Mouse (Mus musculus): Measurements from ENCODE around the gene Rnase2a. TPM values are rescaled to one million over a fixed set of nuclear protein-coding genes. Genes with fewer than 3 reads are reported as not detected.

Gene Rnase2a
- not detected for polyA plus RNA-seq (2014; fragmentation: Illumina TruSeq; extraction: RNeasy Lipid Tissue Mini Kit (QIAGEN cat#74804); ENCODE audit: low replicate concordance)

GRCm38 (mm10) chr14:51256041-51256440, at the start of gene Rnase2a:
TSS of gene Rnase2a (minus strand) at chr14:51256112.

Other genes starting within 250 kb of the Rnase2a start
- gene Rnase10, start 248.4 kb downstream of the Rnase2a start, polyA plus RNA-seq (2014; fragmentation: Illumina TruSeq; extraction: RNeasy Lipid Tissue Mini Kit (QIAGEN cat#74804); ENCODE audit: low replicate concordance) = not detected
- gene Rnase9, start 214.2 kb downstream of the Rnase2a start, polyA plus RNA-seq (2014; fragmentation: Illumina TruSeq; extraction: RNeasy Lipid Tissue Mini Kit (QIAGEN cat#74804); ENCODE audit: low replicate concordance) = not detected
- not detected for gene Rnase11, start 205.9 kb downstream of the Rnase2a start, polyA plus RNA-seq (2014; fragmentation: Illumina TruSeq; extraction: RNeasy Lipid Tissue Mini Kit (QIAGEN cat#74804); ENCODE audit: low replicate concordance)
- gene Rnase12, start 198.5 kb downstream of the Rnase2a start, polyA plus RNA-seq (2014; fragmentation: Illumina TruSeq; extraction: RNeasy Lipid Tissue Mini Kit (QIAGEN cat#74804); ENCODE audit: low replicate concordance) = not detected
- gene Olfr750, start 181.7 kb downstream of the Rnase2a start, polyA plus RNA-seq (2014; fragmentation: Illumina TruSeq; extraction: RNeasy Lipid Tissue Mini Kit (QIAGEN cat#74804); ENCODE audit: low replicate concordance) = not detected
- gene Rnase4, start 165.0 kb downstream of the Rnase2a start, polyA plus RNA-seq (2014; fragmentation: Illumina TruSeq; extraction: RNeasy Lipid Tissue Mini Kit (QIAGEN cat#74804); ENCODE audit: low replicate concordance) = 270 TPM
- 15.4 TPM for gene Ang, start 165.0 kb downstream of the Rnase2a start, polyA plus RNA-seq (2014; fragmentation: Illumina TruSeq; extraction: RNeasy Lipid Tissue Mini Kit (QIAGEN cat#74804); ENCODE audit: low replicate concordance)
- gene Eddm3b, start 141.7 kb downstream of the Rnase2a start, polyA plus RNA-seq (2014; fragmentation: Illumina TruSeq; extraction: RNeasy Lipid Tissue Mini Kit (QIAGEN cat#74804); ENCODE audit: low replicate concordance) = not detected
- 16.6 TPM for gene Rnase6, start 132.2 kb downstream of the Rnase2a start, polyA plus RNA-seq (2014; fragmentation: Illumina TruSeq; extraction: RNeasy Lipid Tissue Mini Kit (QIAGEN cat#74804); ENCODE audit: low replicate concordance)
- gene Rnase1, start 109.3 kb downstream of the Rnase2a start, polyA plus RNA-seq (2014; fragmentation: Illumina TruSeq; extraction: RNeasy Lipid Tissue Mini Kit (QIAGEN cat#74804); ENCODE audit: low replicate concordance) = 1,041 TPM
- not detected for gene Rnase2b, start 93.9 kb downstream of the Rnase2a start, polyA plus RNA-seq (2014; fragmentation: Illumina TruSeq; extraction: RNeasy Lipid Tissue Mini Kit (QIAGEN cat#74804); ENCODE audit: low replicate concordance)
- not detected for gene Ang2, start 57.0 kb downstream of the Rnase2a start, polyA plus RNA-seq (2014; fragmentation: Illumina TruSeq; extraction: RNeasy Lipid Tissue Mini Kit (QIAGEN cat#74804); ENCODE audit: low replicate concordance)
- not detected for gene Ear14, start 52.7 kb downstream of the Rnase2a start, polyA plus RNA-seq (2014; fragmentation: Illumina TruSeq; extraction: RNeasy Lipid Tissue Mini Kit (QIAGEN cat#74804); ENCODE audit: low replicate concordance)
- gene Gm7247, start 105.6 kb upstream of the Rnase2a start, polyA plus RNA-seq (2014; fragmentation: Illumina TruSeq; extraction: RNeasy Lipid Tissue Mini Kit (QIAGEN cat#74804); ENCODE audit: low replicate concordance) = not detected
- not detected for gene Vmn2r88, start 154.7 kb upstream of the Rnase2a start, polyA plus RNA-seq (2014; fragmentation: Illumina TruSeq; extraction: RNeasy Lipid Tissue Mini Kit (QIAGEN cat#74804); ENCODE audit: low replicate concordance)
- gene Vmn2r89, start 195.7 kb upstream of the Rnase2a start, polyA plus RNA-seq (2014; fragmentation: Illumina TruSeq; extraction: RNeasy Lipid Tissue Mini Kit (QIAGEN cat#74804); ENCODE audit: low replicate concordance) = not detected

Measured in small intestine, adult 10 weeks (tissue).